Mouse (Mus musculus): ENCODE measurements around the gene Ints13. TPM values are rescaled to one million over a fixed set of nuclear protein-coding genes. Genes with fewer than 3 reads are reported as not detected.

Gene Ints13
- polyA plus RNA-seq (2015; fragmentation: Nextera tagmentation; extraction: Ambion mirVana): 27.6 and 30.0 TPM in 2 replicates

GRCm38 (mm10) chr6:146577310-146578109 is at the start of gene Ints13:
TSS of gene Ints13 (minus strand) at chr6:146577835.

GRCm38 (mm10) chr6:146576903-146577302 is 732 bp downstream of the Ints13 start, which contains the start of gene Fgfr1op2:
TSS of gene Fgfr1op2 (plus strand) at chr6:146577203.

GRCm38 (mm10) chr6:146501866-146502804 is 75.5 kb downstream of the Ints13 start, which contains the start of gene Itpr2:
TSS of gene Itpr2 (minus strand) at chr6:146502223.

Other genes starting within 250 kb of the Ints13 start
- 5.9 and 7.6 TPM in 2 replicates for gene Itpr2, start 75.6 kb downstream of the Ints13 start, polyA plus RNA-seq (2015; fragmentation: Nextera tagmentation; extraction: Ambion mirVana)
- 90.7 and 92.7 TPM in 2 replicates for gene Fgfr1op2, start 632 bp downstream of the Ints13 start, polyA plus RNA-seq (2015; fragmentation: Nextera tagmentation; extraction: Ambion mirVana)
- 122 and 124 TPM in 2 replicates for gene Med21, start 64.7 kb upstream of the Ints13 start, polyA plus RNA-seq (2015; fragmentation: Nextera tagmentation; extraction: Ambion mirVana)
- gene Tm7sf3, start 65.0 kb upstream of the Ints13 start, polyA plus RNA-seq (2015; fragmentation: Nextera tagmentation; extraction: Ambion mirVana): 23.8 and 25.7 TPM in 2 replicates
- gene Stk38l, start 147.2 kb upstream of the Ints13 start, polyA plus RNA-seq (2015; fragmentation: Nextera tagmentation; extraction: Ambion mirVana): 16.1 and 19.0 TPM in 2 replicates
- gene Arntl2, start 218.2 kb upstream of the Ints13 start, polyA plus RNA-seq (2015; fragmentation: Nextera tagmentation; extraction: Ambion mirVana): 8.0 and 9.2 TPM in 2 replicates